8 mouse cellular contexts compared by ENCODE assay signal in the genomic region with DNA sequence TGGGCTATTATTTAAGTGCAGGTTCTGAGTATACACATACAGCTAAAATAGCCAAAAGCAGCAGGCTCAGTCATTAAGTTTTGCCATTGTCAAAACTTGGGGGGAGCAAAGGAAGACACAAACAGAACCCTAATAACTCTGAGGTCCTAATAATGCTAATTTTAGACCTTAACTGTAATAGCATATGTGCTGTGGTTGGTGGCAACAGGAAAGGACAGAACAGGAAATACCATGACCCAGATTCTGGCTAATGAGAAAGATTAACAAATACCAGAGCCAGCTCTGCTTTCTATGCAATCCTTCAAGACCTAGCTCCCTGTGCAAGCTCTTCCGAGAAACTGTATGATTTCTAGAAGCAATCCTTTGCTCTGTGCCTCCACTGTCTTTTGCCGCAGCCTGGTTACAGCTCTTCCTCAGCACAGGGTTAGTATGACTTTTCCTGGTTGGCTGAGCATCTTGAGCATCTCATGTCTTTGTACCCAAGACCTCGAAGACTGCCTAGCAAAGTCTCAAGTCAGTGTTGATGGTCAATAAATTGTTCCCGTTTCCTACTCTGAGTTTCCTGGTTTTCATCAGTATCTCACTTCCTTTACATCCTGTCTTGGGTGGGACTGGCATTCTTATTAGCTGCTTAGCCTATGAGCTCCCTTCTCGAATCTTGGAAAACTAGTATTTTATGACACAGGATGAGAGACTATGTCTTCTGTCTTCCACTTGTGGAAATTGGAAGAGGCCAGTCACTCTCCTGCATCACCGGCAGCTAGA. TPM values are rescaled to one million over a fixed set of nuclear protein-coding genes. Genes with fewer than 3 reads are reported as not detected.
DNase-seq lines count a peak whose midpoint lies in the region; ATAC-seq lines count a peak whose summit lies in the region.

No protein-coding gene starts in this region.

- H3K27me3 ChIP-seq in forebrain, embryonic 13.5 days = no peaks in the 10 kb centered on the region
- H3K27me3 ChIP-seq in forebrain, embryonic 11.5 days (ENCODE audit: control insufficient read depth, insufficient read depth, low read length) = no peaks in the 10 kb centered on the region
- no peaks in the 10 kb centered on the region for H3K27me3 ChIP-seq in heart, embryonic 12.5 days (replicated peaks)
- peaks cover 25% of the 10 kb centered on the region for H3K27me3 ChIP-seq in liver, embryonic 15.5 days

- no peak overlapping the region for H3K4me2 ChIP-seq in forebrain, embryonic 13.5 days
- H3K4me2 ChIP-seq in forebrain, embryonic 11.5 days (ENCODE audit: low read depth, low read length, severe bottlenecking) = no peak overlapping the region
- peak overlapping the region; percentile 56 for H3K4me2 ChIP-seq in heart, embryonic 12.5 days
- no peak overlapping the region for H3K4me2 ChIP-seq in liver, embryonic 15.5 days

- peak overlapping the region; percentile 84; the same call in 1 of the 2 replicates for H3K27ac ChIP-seq in forebrain, embryonic 13.5 days
- H3K27ac ChIP-seq in forebrain, embryonic 11.5 days (ENCODE audit: low read depth, low read length) = no peak overlapping the region
- H3K27ac ChIP-seq in heart, embryonic 12.5 days (ENCODE audit: poor library complexity, severe bottlenecking) = peak overlapping the region; percentile 65
- H3K27ac ChIP-seq in liver, embryonic 15.5 days (replicated peaks) = peak overlapping the region; percentile 51

- no peaks in the 10 kb centered on the region for H3K9me3 ChIP-seq in forebrain, embryonic 13.5 days (replicated peaks)
- H3K9me3 ChIP-seq in forebrain, embryonic 11.5 days (ENCODE audit: control insufficient read depth, low read length) = no peaks in the 10 kb centered on the region
- H3K9me3 ChIP-seq in heart, embryonic 12.5 days (replicated peaks) = no peaks in the 10 kb centered on the region
- H3K9me3 ChIP-seq in liver, embryonic 15.5 days (replicated peaks) = no peaks in the 10 kb centered on the region

- ATAC-seq in forebrain, embryonic 13.5 days = no peak
- ATAC-seq in forebrain, embryonic 11.5 days (replicated peaks; ENCODE audit: low FRiP score) = no peak
- no peak for ATAC-seq in heart, embryonic 12.5 days (ENCODE audit: insufficient number of reproducible peaks, low FRiP score)
- ATAC-seq in liver, embryonic 15.5 days (ENCODE audit: insufficient read depth) = no peak

- H3K4me3 ChIP-seq in forebrain, embryonic 13.5 days = no peak overlapping the region
- no peak overlapping the region for H3K4me3 ChIP-seq in forebrain, embryonic 11.5 days (ENCODE audit: low read depth, low read length)
- H3K4me3 ChIP-seq in heart, embryonic 12.5 days = no peak overlapping the region
- no peak overlapping the region for H3K4me3 ChIP-seq in liver, embryonic 15.5 days (replicated peaks)

- peaks cover 22% of the 10 kb centered on the region for H3K4me1 ChIP-seq in forebrain, embryonic 13.5 days
- 0 out of 2 replicates have a peak, but pooled peaks cover 3% of the 10 kb centered on the region for H3K4me1 ChIP-seq in forebrain, embryonic 11.5 days (replicated peaks; ENCODE audit: control insufficient read depth, insufficient read depth, low read length)
- peaks cover 41% of the 10 kb centered on the region for H3K4me1 ChIP-seq in heart, embryonic 12.5 days (replicated peaks)
- peaks cover 21% of the 10 kb centered on the region for H3K4me1 ChIP-seq in liver, embryonic 15.5 days (replicated peaks)

- H3K9ac ChIP-seq in forebrain, embryonic 13.5 days = no peak overlapping the region
- no peak overlapping the region for H3K9ac ChIP-seq in forebrain, embryonic 11.5 days (ENCODE audit: low read length)
- H3K9ac ChIP-seq in heart, embryonic 12.5 days = no peak overlapping the region; the same call in 1 of the 2 replicates
- H3K9ac ChIP-seq in liver, embryonic 15.5 days = no peak overlapping the region

- no peak for DNase-seq in forebrain, embryonic 11.5 days (ENCODE audit: low spot score)
- peak; percentile 42 for DNase-seq in 416B (ENCODE audit: low read depth)
- DNase-seq in embryo, embryonic 10.5 days (ENCODE audit: low spot score) = no peak
- no peak for DNase-seq in layer of hippocampus, adult 9-10 months (ENCODE audit: low spot score)
- DNase-seq in adrenal gland, postnatal 4 days (ENCODE audit: low spot score in 2 of 2) = no peak

- H3K36me3 ChIP-seq in forebrain, embryonic 13.5 days (ENCODE audit: poor library complexity, severe bottlenecking) = no peaks in the 10 kb centered on the region
- no peaks in the 10 kb centered on the region for H3K36me3 ChIP-seq in forebrain, embryonic 11.5 days (ENCODE audit: control insufficient read depth, insufficient read depth, low read length)
- H3K36me3 ChIP-seq in heart, embryonic 12.5 days = no peaks in the 10 kb centered on the region
- no peaks in the 10 kb centered on the region for H3K36me3 ChIP-seq in liver, embryonic 15.5 days (replicated peaks)

- WGBS in forebrain, embryonic 13.5 days = 91% methylated on average over 6 of the region's 6 CpGs
- WGBS in forebrain, embryonic 11.5 days = 87% methylated on average over 6 of the region's 6 CpGs
- WGBS in heart, embryonic 12.5 days = 44% methylated on average over 6 of the region's 6 CpGs
- WGBS in liver, embryonic 15.5 days (ENCODE audit: insufficient replicate concordance) = 41% methylated on average over 6 of the region's 6 CpGs

RNA-seq across cellular contexts. Expression of a gene that starts 49.9 kb away (rescaled TPM):
- 60.0 and 61.0 TPM in 2 replicates for polyA plus RNA-seq in forebrain, embryonic 13.5 days (2015; fragmentation: Nextera tagmentation; extraction: Ambion mirVana)
- polyA plus RNA-seq in forebrain, embryonic 11.5 days (2014; fragmentation: Nextera tagmentation; extraction: Ambion mirVana) = 96.4 and 102 TPM in 2 replicates
- 51.3 and 51.9 TPM in 2 replicates for polyA plus RNA-seq in heart, embryonic 12.5 days (2016; fragmentation: Nextera tagmentation; extraction: Ambion mirVana)
- polyA plus RNA-seq in liver, embryonic 15.5 days (2015; fragmentation: Nextera tagmentation; extraction: Ambion mirVana) = 31.8 and 34.4 TPM in 2 replicates
- total RNA-seq in adrenal gland, postnatal 4 days (2021) = 10 to 100 TPM; 69.7 to 77.9 TPM
